Mouse (Mus musculus): ENCODE data around the gene Ttc8. TPM values are rescaled to one million over a fixed set of nuclear protein-coding genes. Genes with fewer than 3 reads are reported as not detected.

Gene Ttc8
- polyA plus RNA-seq, 1 experiment from 2014 or later: 3.3 TPM

Other genes with a start within 250 kb of the Ttc8 start
- gene Ptpn21, start 183.2 kb upstream of the Ttc8 start, polyA plus RNA-seq (2015; fragmentation: Nextera tagmentation; extraction: Ambion mirVana): 1.8 and 1.9 TPM in 2 replicates
- gene Zc3h14, start 173.6 kb upstream of the Ttc8 start, polyA plus RNA-seq (2015; fragmentation: Nextera tagmentation; extraction: Ambion mirVana): 44.1 and 53.5 TPM in 2 replicates
- 0.36 and 0.49 TPM in 2 replicates for gene Eml5, start 19.1 kb upstream of the Ttc8 start, polyA plus RNA-seq (2015; fragmentation: Nextera tagmentation; extraction: Ambion mirVana)